Mouse (Mus musculus) midbrain, embryonic 12.5 days (tissue): ENCODE results near the gene Nup43. TPM values are rescaled to one million over a fixed set of nuclear protein-coding genes. Genes with fewer than 3 reads are reported as not detected.
"Not testable (repeated sequence)": the region's sequence is repeated elsewhere in the genome, so short reads cannot be mapped to it uniquely, and the experiment has no call there.

Experiments used
- ATAC-seq: fragments of 200-750 bp; cut with Nextera tagmentation; 2 replicates; pipeline ENCODE4 v1.8.0; 2017; ENCODE audit warnings: low read depth, moderate TSS enrichment, moderate library complexity; ENCODE audit not compliant: low FRiP score
- H3K27ac ChIP-seq: fragments of 300-500 bp; sonication (generic); replicated peaks from 2 replicates; pipeline ENCODE4 v1.5.1; 2016; ENCODE audit warnings: mild to moderate bottlenecking
- H3K27me3 ChIP-seq: fragments of 300-500 bp; sonication (generic); 2 replicates; pipeline ENCODE4 v1.6.1; 2016; ENCODE audit warnings: mild to moderate bottlenecking
- H3K36me3 ChIP-seq: fragments of 300-500 bp; sonication (generic); 2 replicates; pipeline ENCODE4 v1.6.1; 2016
- H3K4me1 ChIP-seq: fragments of 300-500 bp; sonication (generic); 2 replicates; pipeline ENCODE4 v1.6.1; 2016
- H3K4me2 ChIP-seq: fragments of 300-500 bp; sonication (generic); replicated peaks from 2 replicates; pipeline ENCODE4 v1.6.1; 2016; ENCODE audit warnings: mild to moderate bottlenecking, moderate library complexity
- H3K4me3 ChIP-seq: fragments of 300-500 bp; sonication (generic); 2 replicates; pipeline ENCODE4 v1.5.1; 2016; ENCODE audit warnings: mild to moderate bottlenecking
- H3K9ac ChIP-seq: fragments of 300-500 bp; sonication (generic); replicated peaks from 2 replicates; pipeline ENCODE4 v1.6.1; 2016; ENCODE audit warnings: mild to moderate bottlenecking, moderate library complexity
- H3K9me3 ChIP-seq: fragments of 300-500 bp; sonication (generic); 2 replicates; pipeline ENCODE4 v1.6.1; 2016; ENCODE audit warnings: mild to moderate bottlenecking
- WGBS: fragments of 180-500 bp; shearing (Covaris S2); methylation state at CpG from one replicate; pipeline ENCODE4 v1.1.7; 2016; 5-methylcytosine and 5-hydroxymethylcytosine counted together
- polyA plus RNA-seq: library from polyadenylated mRNA; unstranded; fragments of >200 nt; fragmentation: Nextera tagmentation; extraction: Ambion mirVana; gene quantifications from 2 replicates; pipeline ENCODE4 v1.2.1, GENCODE M21; 2016

Nup43 gene
- 49.8 and 51.6 TPM in 2 replicates for polyA plus RNA-seq

DNA sequence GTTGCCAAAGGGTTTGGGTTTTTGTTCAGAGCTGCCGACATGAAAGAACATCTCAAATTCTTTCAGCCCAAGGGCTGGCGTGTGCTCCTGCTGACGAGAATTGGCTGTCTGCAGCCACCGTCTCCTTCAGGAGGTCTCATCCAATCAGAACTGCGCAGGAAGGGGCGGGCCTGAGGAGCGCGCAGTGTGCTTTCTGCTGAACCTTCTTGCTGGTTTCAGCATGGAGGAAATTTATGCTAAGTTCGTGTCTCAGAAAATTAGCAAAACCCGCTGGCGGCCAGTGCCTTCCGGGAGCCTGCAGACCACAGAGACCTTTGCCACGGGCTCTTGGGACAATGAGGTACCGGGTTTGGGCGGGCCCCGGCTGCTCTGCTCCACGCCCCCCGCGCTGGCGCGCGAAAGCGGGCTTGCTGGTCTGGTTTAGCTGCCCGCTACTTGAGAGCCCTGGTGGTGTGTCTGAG, at the start of gene Nup43:
TSS of gene Nup43 (plus strand) at position 162 of the 461 bp plus-strand sequence.
- Histone ChIP-seq H3K4me3 (peak within 1 kb of the TSS; percentile 88), H3K27me3 (no peaks in the 10 kb centered on the region), H3K9ac (peak within 1 kb of the TSS; percentile 63), H3K4me2 (peak within 1 kb of the TSS; percentile 64), H3K9me3 (no peaks in the 10 kb centered on the region), H3K4me1 (peaks cover 17% of the 10 kb centered on the region), H3K36me3 (peaks cover 15% of the 10 kb centered on the region), H3K27ac (peak within 1 kb of the TSS; percentile 77)
- ATAC-seq = peak; percentile 84
- WGBS = under 1% methylated on average over 24 of the region's 24 CpGs

DNA sequence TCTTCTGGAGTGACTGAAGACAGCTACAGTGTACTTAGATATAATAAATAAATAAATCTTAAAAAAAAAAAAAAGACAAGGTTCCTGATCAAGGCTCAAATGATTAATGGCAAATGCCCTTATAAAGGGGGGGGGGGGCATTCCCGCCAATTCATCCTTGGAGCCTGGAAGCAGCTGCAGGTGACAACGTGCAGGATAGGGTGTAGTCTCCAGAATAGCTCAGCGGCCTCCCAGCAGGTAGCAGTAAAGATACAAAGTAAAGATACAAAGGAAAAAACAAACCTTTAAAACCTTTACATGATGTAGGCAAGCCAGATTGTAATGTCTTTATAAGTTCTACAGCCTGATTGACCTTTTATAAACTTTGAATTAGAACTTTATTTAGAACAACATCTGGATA, 49.7 kb upstream of the Nup43 start:
- H3K27me3 ChIP-seq, H3K4me2 ChIP-seq, H3K9me3 ChIP-seq, H3K36me3 ChIP-seq, ATAC-seq, H3K4me3 ChIP-seq, H3K9ac ChIP-seq, H3K4me1 ChIP-seq, H3K27ac ChIP-seq: not testable (repeated sequence)
- 30% methylated on average over 3 of the region's 3 CpGs for WGBS

DNA sequence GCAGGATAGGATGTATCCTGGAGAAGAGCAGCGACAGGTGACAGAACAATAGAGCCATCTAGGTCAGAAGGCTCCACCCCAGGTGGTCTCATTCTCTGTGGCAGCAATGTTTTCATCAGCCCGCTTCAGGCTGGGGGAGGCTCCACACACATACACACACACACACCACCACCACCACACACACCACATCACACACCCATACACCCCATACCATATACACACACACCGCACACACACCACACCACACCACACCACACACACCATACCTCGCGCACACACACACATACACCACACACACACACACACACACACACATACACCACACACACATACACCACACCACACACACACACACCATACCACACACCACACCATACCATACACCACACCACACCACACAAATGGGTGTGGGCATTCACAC, 47.5 kb upstream of the Nup43 start:
- H3K27me3 ChIP-seq = no peaks in the 10 kb centered on the region
- peaks cover under 1% of the 10 kb centered on the region for H3K9me3 ChIP-seq
- peak; percentile 65; the same call in 1 of the 2 replicates for ATAC-seq
- H3K4me3 ChIP-seq = no peak overlapping the region
- no peak overlapping the region for H3K4me2 ChIP-seq
- no peak overlapping the region for H3K9ac ChIP-seq
- WGBS = 71% methylated on average over 4 of the region's 5 CpGs
- H3K36me3 ChIP-seq = peaks cover 4% of the 10 kb centered on the region; the same call in 1 of the 2 replicates
- no peaks in the 10 kb centered on the region for H3K4me1 ChIP-seq
- no peak overlapping the region for H3K27ac ChIP-seq

DNA sequence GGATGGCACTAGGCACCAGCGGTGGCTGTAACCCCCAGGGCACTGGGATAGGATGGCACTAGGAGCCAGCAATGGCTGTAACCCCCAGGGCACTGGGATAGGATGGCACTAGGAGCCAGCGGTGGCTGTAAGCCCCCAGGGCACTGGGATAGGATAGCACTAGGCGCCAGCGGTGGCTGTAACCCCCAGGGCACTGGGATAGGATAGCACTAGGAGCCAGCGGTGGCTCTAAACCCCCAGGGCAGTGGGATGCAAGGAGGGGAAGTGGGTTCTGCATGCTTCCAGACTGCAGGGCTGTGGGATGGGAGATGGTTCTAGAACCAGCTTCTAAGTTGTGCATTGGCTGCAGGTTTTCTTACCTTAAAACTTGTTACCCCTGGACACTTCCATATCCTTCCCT, 46.6 kb upstream of the Nup43 start:
- H3K4me1 ChIP-seq = no peaks in the 10 kb centered on the region
- no peaks in the 10 kb centered on the region for H3K9me3 ChIP-seq
- no peak overlapping the region for H3K9ac ChIP-seq
- H3K27ac ChIP-seq = no peak overlapping the region
- H3K36me3 ChIP-seq = 0 out of 2 replicates have a peak, but pooled peaks cover 3% of the 10 kb centered on the region
- 72% methylated on average over 5 of the region's 5 CpGs for WGBS
- H3K4me2 ChIP-seq = no peak overlapping the region
- ATAC-seq = no peak
- no peaks in the 10 kb centered on the region for H3K27me3 ChIP-seq
- no peak overlapping the region for H3K4me3 ChIP-seq

DNA sequence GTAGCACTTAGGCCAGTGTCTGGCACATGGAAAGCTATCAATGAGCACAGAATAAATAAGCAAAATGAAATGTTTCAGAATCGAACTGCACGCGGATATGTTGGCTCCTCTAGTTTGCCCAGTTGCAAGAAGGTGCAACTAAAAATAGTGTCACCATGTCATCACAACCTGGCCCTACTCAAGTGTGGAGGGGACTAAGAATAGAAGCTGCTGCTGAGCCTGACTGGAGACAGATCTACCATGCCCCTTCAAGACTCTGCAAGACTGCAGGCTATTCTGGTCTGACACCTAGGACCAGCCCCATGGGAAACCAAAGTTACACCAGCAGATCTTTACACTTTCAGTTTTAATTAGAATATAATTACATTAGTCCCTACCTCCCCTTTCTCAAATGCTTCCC, 44.9 kb upstream of the Nup43 start:
- H3K9ac ChIP-seq = no peak overlapping the region
- no peak overlapping the region for H3K4me2 ChIP-seq
- no peaks in the 10 kb centered on the region for H3K27me3 ChIP-seq
- ATAC-seq = no peak
- no peaks in the 10 kb centered on the region for H3K4me1 ChIP-seq
- H3K36me3 ChIP-seq = peaks cover 8% of the 10 kb centered on the region; the same call in 1 of the 2 replicates
- 92% methylated on average over 3 of the region's 3 CpGs for WGBS
- H3K27ac ChIP-seq = no peak overlapping the region
- no peak overlapping the region for H3K4me3 ChIP-seq
- H3K9me3 ChIP-seq = no peaks in the 10 kb centered on the region

DNA sequence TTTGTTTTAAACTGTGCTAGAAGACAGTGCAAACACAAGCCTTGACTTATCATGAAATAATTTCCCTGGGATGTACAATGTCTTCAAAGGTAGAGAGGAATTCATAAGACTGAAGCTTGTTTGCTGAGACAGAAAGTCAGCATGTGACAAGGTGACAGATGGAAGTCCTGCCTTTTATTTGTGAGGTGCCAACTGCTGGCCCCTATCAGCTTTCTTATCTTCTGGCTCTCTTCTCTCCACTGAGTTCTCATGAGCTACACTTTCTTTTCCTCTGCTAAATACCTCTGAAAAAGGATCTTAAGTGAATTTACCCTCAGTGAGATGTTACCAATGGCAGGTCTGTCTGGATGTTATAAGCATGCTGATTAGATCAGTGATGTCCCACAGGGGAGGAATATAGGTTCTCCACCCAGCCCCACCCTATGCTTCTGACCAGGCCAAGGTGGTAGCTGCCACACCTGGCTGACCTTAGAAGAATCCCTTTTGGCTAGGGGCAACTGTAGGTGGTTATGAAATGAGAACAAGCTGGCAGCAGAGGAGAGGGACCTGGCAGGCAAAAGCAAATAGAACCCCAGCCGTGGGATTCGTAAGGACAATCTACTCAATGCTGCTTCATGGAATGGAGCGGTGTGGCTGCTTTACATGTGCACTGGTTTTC, 43.3 kb upstream of the Nup43 start:
- Histone ChIP-seq H3K9me3 (no peaks in the 10 kb centered on the region), H3K4me1 (no peaks in the 10 kb centered on the region), H3K9ac (no peak overlapping the region), H3K4me3 (no peak overlapping the region), H3K36me3 (peaks cover 21% of the 10 kb centered on the region), H3K27ac (no peak overlapping the region), H3K27me3 (no peaks in the 10 kb centered on the region), H3K4me2 (no peak overlapping the region)
- WGBS = 93% methylated on average over 3 of the region's 3 CpGs
- no peak for ATAC-seq

DNA sequence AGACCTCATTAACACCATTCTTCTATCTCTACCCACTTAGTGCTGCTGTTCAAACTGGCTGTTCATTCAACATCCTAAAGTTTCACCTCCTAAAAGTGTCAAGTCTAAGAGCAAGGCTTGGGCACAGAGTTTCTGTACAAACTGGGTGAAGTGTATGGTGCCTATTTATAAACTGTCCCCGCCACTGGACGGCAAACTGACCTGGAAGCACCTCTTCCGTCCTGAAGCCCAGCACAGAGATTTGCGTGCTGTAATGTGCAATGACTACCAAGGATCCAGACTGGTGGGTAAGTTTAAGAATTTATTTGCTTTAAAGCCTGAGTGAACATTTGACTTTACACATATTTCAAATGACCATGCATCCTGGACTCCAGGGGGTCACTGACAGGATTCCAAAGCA, 38.2 kb upstream of the Nup43 start:
- WGBS = 95% methylated on average over 4 of the region's 4 CpGs
- Histone ChIP-seq H3K9me3 (no peaks in the 10 kb centered on the region), H3K4me2 (no peak overlapping the region), H3K27ac (no peak overlapping the region), H3K4me1 (no peaks in the 10 kb centered on the region), H3K27me3 (no peaks in the 10 kb centered on the region), H3K36me3 (peaks cover 37% of the 10 kb centered on the region), H3K4me3 (no peak overlapping the region), H3K9ac (no peak overlapping the region)
- no peak for ATAC-seq

DNA sequence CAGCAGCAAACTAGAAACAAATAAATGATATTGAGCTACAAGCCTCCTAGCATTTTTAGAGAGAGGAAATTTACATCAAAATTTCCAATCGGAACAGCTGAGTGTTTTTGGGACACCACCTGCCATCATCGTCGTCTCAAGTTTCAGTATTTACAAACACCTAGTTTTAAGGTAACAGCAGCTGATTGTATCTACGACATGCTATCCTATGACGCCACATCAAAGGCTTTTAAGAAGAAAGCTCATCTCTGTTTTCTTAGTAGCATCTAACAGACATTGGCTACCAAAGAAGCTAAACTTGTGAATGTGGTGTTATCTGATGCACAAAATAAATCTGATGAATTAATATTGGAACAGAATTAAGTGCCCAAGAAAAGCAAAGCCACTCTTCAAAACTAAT, 37.0 kb upstream of the Nup43 start:
- no peak overlapping the region for H3K4me2 ChIP-seq
- no peaks in the 10 kb centered on the region for H3K9me3 ChIP-seq
- H3K27ac ChIP-seq = no peak overlapping the region
- H3K9ac ChIP-seq = no peak overlapping the region
- no peak for ATAC-seq
- no peak overlapping the region for H3K4me3 ChIP-seq
- no peaks in the 10 kb centered on the region for H3K27me3 ChIP-seq
- H3K4me1 ChIP-seq = no peaks in the 10 kb centered on the region
- H3K36me3 ChIP-seq = peaks cover 34% of the 10 kb centered on the region
- 94% methylated on average over 5 of the region's 5 CpGs for WGBS

DNA sequence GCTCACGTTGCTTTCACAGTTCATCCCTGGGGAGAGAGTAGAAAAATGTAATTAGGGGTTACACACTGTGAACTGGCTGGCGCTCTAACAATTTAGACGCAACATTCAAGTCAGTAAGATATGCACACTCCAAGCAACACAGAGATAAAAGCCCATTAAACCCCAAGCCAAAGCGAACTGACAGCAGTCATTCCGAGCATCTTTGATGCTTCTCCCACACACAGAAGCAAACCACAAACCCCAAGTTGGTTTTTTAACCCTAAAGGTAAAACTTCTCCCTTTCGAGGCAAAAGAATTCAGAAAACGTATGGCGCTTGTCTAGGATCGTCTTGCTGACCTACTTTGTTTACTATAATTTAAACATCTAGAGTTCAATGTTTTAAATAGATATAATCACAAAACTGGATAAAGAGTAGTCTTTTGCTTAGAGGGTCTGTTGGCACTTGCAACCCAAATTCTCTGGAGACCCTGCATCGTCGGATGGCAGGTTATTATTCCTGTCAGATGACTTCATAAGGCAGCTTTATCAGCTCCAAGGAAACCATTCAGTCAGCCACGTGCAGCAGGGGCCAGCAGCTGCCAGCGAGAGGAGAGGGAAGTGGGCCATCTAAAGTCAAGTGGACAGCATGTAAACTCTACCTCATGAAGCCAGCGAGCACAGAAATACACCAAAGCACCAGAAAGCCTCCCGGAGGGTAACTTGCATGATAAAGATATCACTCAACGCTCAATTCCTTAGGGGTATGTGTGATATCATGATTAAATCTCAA, 36.2 kb upstream of the Nup43 start:
- no peak overlapping the region for H3K4me2 ChIP-seq

DNA sequence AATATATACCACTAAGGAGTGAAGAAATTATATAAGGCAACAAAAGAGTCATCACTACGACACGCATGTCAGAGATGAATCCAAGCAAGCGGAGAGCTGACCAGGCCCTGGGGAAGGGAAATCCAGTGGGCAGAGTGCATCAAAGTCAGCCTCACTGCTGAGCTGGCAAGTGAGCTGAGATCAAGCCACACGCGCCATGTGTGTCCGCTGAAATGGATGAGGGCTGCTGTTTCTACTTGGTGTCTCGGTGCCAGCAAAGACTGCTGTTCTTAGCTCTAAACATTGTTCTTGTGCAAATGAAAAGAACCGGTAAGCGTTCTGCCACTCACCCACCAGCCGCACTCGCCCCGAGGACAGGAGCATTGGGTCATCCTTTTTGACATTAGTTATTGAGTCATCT, 26.9 kb upstream of the Nup43 start:
- Histone ChIP-seq H3K27ac (no peak overlapping the region), H3K9me3 (no peaks in the 10 kb centered on the region), H3K4me3 (no peak overlapping the region), H3K4me1 (no peaks in the 10 kb centered on the region), H3K27me3 (no peaks in the 10 kb centered on the region), H3K9ac (no peak overlapping the region), H3K36me3 (peaks cover 61% of the 10 kb centered on the region), H3K4me2 (no peak overlapping the region)
- 96% methylated on average over 12 of the region's 12 CpGs for WGBS
- ATAC-seq = no peak

More for the DNA sequence above, 36.2 kb upstream of the Nup43 start:
- Histone ChIP-seq H3K9ac (no peak overlapping the region), H3K36me3 (peaks cover 34% of the 10 kb centered on the region), H3K4me1 (no peaks in the 10 kb centered on the region), H3K27ac (no peak overlapping the region), H3K9me3 (no peaks in the 10 kb centered on the region), H3K4me3 (no peak overlapping the region), H3K27me3 (no peaks in the 10 kb centered on the region)
- no peak for ATAC-seq
- 86% methylated on average over 16 of the region's 16 CpGs for WGBS

DNA sequence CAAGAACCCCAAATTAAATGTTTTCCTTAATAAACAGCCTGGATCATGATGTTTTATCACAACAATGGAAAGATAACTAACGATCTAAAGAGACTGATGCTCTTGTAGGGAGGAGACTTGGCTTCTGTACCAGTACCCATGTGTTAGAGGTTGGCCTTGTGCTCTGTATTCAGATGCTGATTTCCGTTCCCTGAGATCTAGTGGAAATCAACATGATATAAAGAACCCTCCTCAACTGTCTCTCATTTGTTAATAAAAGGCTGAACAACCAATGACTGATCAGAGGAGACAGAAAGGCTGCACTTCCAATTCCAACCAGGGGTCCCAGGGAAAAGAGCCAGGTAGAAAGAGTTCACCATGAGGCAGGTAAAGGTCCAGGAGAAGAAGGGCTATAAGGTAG, 21.4 kb upstream of the Nup43 start:
- no peak overlapping the region for H3K9ac ChIP-seq
- no peaks in the 10 kb centered on the region for H3K27me3 ChIP-seq
- H3K4me2 ChIP-seq = no peak overlapping the region
- H3K4me1 ChIP-seq = no peaks in the 10 kb centered on the region
- ATAC-seq = no peak
- no peak overlapping the region for H3K27ac ChIP-seq
- 87% methylated on average over 2 of the region's 2 CpGs for WGBS
- peaks cover 46% of the 10 kb centered on the region for H3K36me3 ChIP-seq
- no peaks in the 10 kb centered on the region for H3K9me3 ChIP-seq
- no peak overlapping the region for H3K4me3 ChIP-seq

DNA sequence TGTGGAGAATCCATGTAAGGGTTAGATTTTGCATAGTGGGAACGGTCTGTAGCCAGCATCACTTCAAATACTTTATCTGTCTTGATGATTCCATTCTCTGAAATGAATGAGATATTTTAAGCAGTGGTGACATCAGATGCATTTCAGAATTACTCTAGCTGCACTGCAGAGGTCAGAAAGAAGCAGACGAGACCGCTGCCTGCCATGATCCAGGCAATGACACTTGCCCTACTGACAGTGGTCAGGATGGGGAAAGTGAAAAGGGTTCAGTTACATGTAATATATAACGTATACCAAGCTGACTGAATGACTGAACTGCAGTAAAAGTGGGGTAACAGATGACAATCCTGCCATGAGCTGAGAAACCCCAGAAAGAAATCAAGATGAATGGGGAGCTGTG, 18.2 kb upstream of the Nup43 start:
- Histone ChIP-seq H3K9me3 (no peaks in the 10 kb centered on the region), H3K4me1 (no peaks in the 10 kb centered on the region), H3K27me3 (no peaks in the 10 kb centered on the region), H3K9ac (no peak overlapping the region), H3K36me3 (peaks cover 29% of the 10 kb centered on the region), H3K4me2 (no peak overlapping the region), H3K4me3 (no peak overlapping the region), H3K27ac (no peak overlapping the region)
- 92% methylated on average over 4 of the region's 4 CpGs for WGBS
- no peak for ATAC-seq
